ENCODE assay signal across 9 mouse cellular contexts in genomic region chr2:146958398-146958911, GRCm38 (mm10). TPM values are rescaled to one million over a fixed set of nuclear protein-coding genes. Genes with fewer than 3 reads are reported as not detected.
DNase-seq lines count a peak whose midpoint lies in the region; ATAC-seq lines count a peak whose summit lies in the region.
"Had no signal": no experiment of that assay in that cellular context is flagged by ENCODE, and none has a peak within 500 bp of the region (broad histone marks: within the 10 kb centered on the region; RNA-seq: fewer than 3 reads in every experiment).

No protein-coding gene starts in this region.

- H3K36me3 ChIP-seq in neural tube, embryonic 15.5 days: no peaks in the 10 kb centered on the region

- H3K27ac ChIP-seq in neural tube, embryonic 15.5 days (replicated peaks): peak overlapping the region; percentile 90

- peak overlapping the region; percentile 44 for H3K9ac ChIP-seq in neural tube, embryonic 15.5 days (replicated peaks)

- DNase-seq in cerebellum, adult 11-12 months: peak; percentile 8
- peak; percentile 10 for DNase-seq in cerebellum, adult 9-11 months
- peak; percentile 12 to 21 for DNase-seq in frontal cortex, postnatal 14 days (ENCODE audit: low spot score in 2 of 2)
- peak; percentile 13 to 54 for DNase-seq in left cerebral cortex, adult 8-10 months (ENCODE audit: low spot score in 2 of 2)
- no peak for DNase-seq in thymus, postnatal 4 days
- no peak for DNase-seq in c-Kit-positive CD71-positive TER-119-positive erythroid progenitor cells, embryonic 14.5 days (ENCODE audit: low spot score)

- H3K4me1 ChIP-seq in neural tube, embryonic 15.5 days: peaks cover 11% of the 10 kb centered on the region

- peak overlapping the region; percentile 68 for H3K4me2 ChIP-seq in neural tube, embryonic 15.5 days

- peak overlapping the region; percentile 39 for H3K4me3 ChIP-seq in neural tube, embryonic 15.5 days (replicated peaks)
- H3K4me3 ChIP-seq: megakaryocyte, embryonic 14.5 days had no signal

- no peak for ATAC-seq in cerebellum, adult (ENCODE audit: insufficient number of reproducible peaks, low FRiP score, low TSS enrichment)
- ATAC-seq in neural tube, embryonic 15.5 days (ENCODE audit: low FRiP score): peak; percentile 94

- 4% methylated on average over 11 of the region's 11 CpGs for WGBS in neural tube, embryonic 15.5 days

- peaks cover 15% of the 10 kb centered on the region for H3K27me3 ChIP-seq in neural tube, embryonic 15.5 days (replicated peaks)
- H3K27me3 ChIP-seq: megakaryocyte, embryonic 14.5 days had no signal

- no peaks in the 10 kb centered on the region for H3K9me3 ChIP-seq in neural tube, embryonic 15.5 days (replicated peaks)

RNA-seq across cellular contexts. Expression of gene Xrn2, which starts 54.3 kb away (rescaled TPM):
- total RNA-seq in left cerebral cortex, adult 8-10 months (2022): 10 to 100 TPM; 43.1 to 51.0 (median 47.2) TPM
- polyA plus RNA-seq in neural tube, embryonic 15.5 days (2015; fragmentation: Nextera tagmentation; extraction: Ambion mirVana): 60.1 and 67.7 TPM in 2 replicates

Comparison
In these comparisons a context has a peak if more than half of its experiments do, and no peak if none do; other contexts are left out.
1. DNase-seq: peak in cerebellum, adult 11-12 months (single experiment), cerebellum, adult 9-11 months (single experiment), frontal cortex, postnatal 14 days (2 of 2) and left cerebral cortex, adult 8-10 months (2 of 2); none in thymus, postnatal 4 days (single experiment) and c-Kit-positive CD71-positive TER-119-positive erythroid progenitor cells, embryonic 14.5 days (single experiment).